Mouse (Mus musculus) ES-Bruce4 (cell line): ENCODE results near the gene Hectd4. TPM values are rescaled to one million over a fixed set of nuclear protein-coding genes. Genes with fewer than 3 reads are reported as not detected.

Source experiments
- H3K27ac ChIP-seq: 2 replicates; pipeline ENCODE4 v1.5.1; 2012; ENCODE audit warnings: low read length, inconsistent platforms; ENCODE audit not compliant: insufficient read depth
- H3K27me3 ChIP-seq: 2 replicates; pipeline ENCODE4 v1.6.1; 2012; ENCODE audit warnings: mild to moderate bottlenecking, low read length, inconsistent platforms; ENCODE audit not compliant: control insufficient read depth, poor library complexity, insufficient read depth, severe bottlenecking
- H3K36me3 ChIP-seq: 2 replicates; pipeline ENCODE4 v1.6.1; 2012; ENCODE audit warnings: inconsistent platforms, mild to moderate bottlenecking, low read length, moderate library complexity; ENCODE audit not compliant: control insufficient read depth, poor library complexity, insufficient read depth, severe bottlenecking
- H3K4me1 ChIP-seq: one replicate; pipeline ENCODE4 v1.8.1; 2011; ENCODE audit warnings: low read length; ENCODE audit not compliant: control insufficient read depth, insufficient read depth
- H3K4me3 ChIP-seq: 2 replicates; pipeline ENCODE4 v1.5.1; 2011; ENCODE audit warnings: low read depth, mild to moderate bottlenecking, low read length
- H3K9ac ChIP-seq: 2 replicates; pipeline ENCODE4 v1.6.1; 2012; ENCODE audit warnings: low read depth, mild to moderate bottlenecking, inconsistent platforms; ENCODE audit not compliant: poor library complexity, severe bottlenecking
- H3K9me3 ChIP-seq: replicated peaks from 2 replicates; pipeline ENCODE4 v1.6.1; 2012; ENCODE audit warnings: mild to moderate bottlenecking, low read length, inconsistent platforms; ENCODE audit not compliant: control insufficient read depth, poor library complexity, insufficient read depth, severe bottlenecking
- CTCF ChIP-seq: IDR thresholded peaks from one replicate; pipeline ENCODE4 v1.8.1; 2011; ENCODE audit warnings: low read depth, low read length
- EP300 ChIP-seq: IDR thresholded peaks from 2 replicates; pipeline ENCODE4 v1.6.1; 2011; ENCODE audit warnings: low read depth, low read length; ENCODE audit not compliant: insufficient read depth
- POLR2A ChIP-seq: IDR thresholded peaks from one replicate; pipeline ENCODE4 v1.8.1; 2011; ENCODE audit warnings: low read length; ENCODE audit not compliant: insufficient read depth
- polyA plus RNA-seq: library from polyadenylated mRNA; stranded (reverse); fragments of >200 nt; gene quantifications from 2 replicates; pipeline ENCODE4 v1.2.4, GENCODE M21; 2011; ENCODE audit warnings: low read depth; ENCODE audit not compliant: missing spikeins, insufficient read depth, insufficient read length

Hectd4 gene
- polyA plus RNA-seq, 1 experiment = 15.9 TPM

GRCm38 (mm10) chr5:121266741-121267382 is 46.8 kb downstream of the Hectd4 start:
- Histone ChIP-seq H3K27ac (no peak overlapping the region), H3K27me3 (no peaks in the 10 kb centered on the region), H3K4me3 (no peak overlapping the region), H3K9ac (no peak overlapping the region), H3K4me1 (peaks cover 3% of the 10 kb centered on the region), H3K9me3 (no peaks in the 10 kb centered on the region), H3K36me3 (no peaks in the 10 kb centered on the region)
- TF ChIP-seq CTCF (peak; percentile 47), EP300 (no peak)

GRCm38 (mm10) chr5:121271046-121271445 is 51.0 kb downstream of the Hectd4 start:
- no peaks in the 10 kb centered on the region for H3K36me3 ChIP-seq
- no peak overlapping the region for H3K9ac ChIP-seq
- H3K4me1 ChIP-seq = peaks cover 3% of the 10 kb centered on the region
- H3K4me3 ChIP-seq = no peak overlapping the region
- TF ChIP-seq CTCF (no peak), EP300 (no peak), POLR2A (no peak)
- H3K27ac ChIP-seq = no peak overlapping the region
- no peaks in the 10 kb centered on the region for H3K9me3 ChIP-seq
- no peaks in the 10 kb centered on the region for H3K27me3 ChIP-seq

- Histone ChIP-seq H3K36me3 (peaks cover 1% of the 10 kb centered on the region; the same call in 1 of the 2 replicates), H3K27me3 (no peaks in the 10 kb centered on the region), H3K4me1 (no peaks in the 10 kb centered on the region), H3K9ac (no peak overlapping the region), H3K9me3 (no peaks in the 10 kb centered on the region; the same call in 1 of the 2 replicates), H3K4me3 (no peak overlapping the region), H3K27ac (no peak overlapping the region)
- TF ChIP-seq EP300 = no peak
- no peak for TF ChIP-seq CTCF
- TF ChIP-seq POLR2A = no peak
These were observed 56.8 kb downstream of the Hectd4 start for GRCm38 (mm10) chr5:121276808-121277207.

GRCm38 (mm10) chr5:121280456-121280855 is 60.4 kb downstream of the Hectd4 start:
- peaks cover 5% of the 10 kb centered on the region; the same call in 1 of the 2 replicates for H3K36me3 ChIP-seq

GRCm38 (mm10) chr5:121283051-121283450 is 63.0 kb downstream of the Hectd4 start:
- TF ChIP-seq EP300 (no peak), POLR2A (no peak), CTCF (no peak)
- peaks cover 11% of the 10 kb centered on the region; the same call in 1 of the 2 replicates for H3K36me3 ChIP-seq

More at GRCm38 (mm10) chr5:121280456-121280855, 60.4 kb downstream of the Hectd4 start:
- TF ChIP-seq POLR2A (no peak), EP300 (no peak), CTCF (no peak)
- no peak overlapping the region for H3K27ac ChIP-seq
- H3K9ac ChIP-seq = no peak overlapping the region
- no peaks in the 10 kb centered on the region for H3K27me3 ChIP-seq
- no peaks in the 10 kb centered on the region; the same call in 1 of the 2 replicates for H3K9me3 ChIP-seq
- no peak overlapping the region for H3K4me3 ChIP-seq
- no peaks in the 10 kb centered on the region for H3K4me1 ChIP-seq

GRCm38 (mm10) chr5:121284816-121285215 is 64.8 kb downstream of the Hectd4 start:
- TF ChIP-seq CTCF (no peak), EP300 (no peak), POLR2A (no peak)
- no peaks in the 10 kb centered on the region for H3K4me1 ChIP-seq
- H3K9me3 ChIP-seq = no peaks in the 10 kb centered on the region; the same call in 1 of the 2 replicates
- H3K36me3 ChIP-seq = peaks cover 11% of the 10 kb centered on the region; the same call in 1 of the 2 replicates
- H3K9ac ChIP-seq = no peak overlapping the region
- H3K27me3 ChIP-seq = no peaks in the 10 kb centered on the region
- H3K4me3 ChIP-seq = no peak overlapping the region
- H3K27ac ChIP-seq = no peak overlapping the region

More at GRCm38 (mm10) chr5:121283051-121283450, 63.0 kb downstream of the Hectd4 start:
- no peak overlapping the region for H3K9ac ChIP-seq
- no peaks in the 10 kb centered on the region; the same call in 1 of the 2 replicates for H3K9me3 ChIP-seq
- no peak overlapping the region for H3K4me3 ChIP-seq
- no peak overlapping the region for H3K27ac ChIP-seq
- H3K4me1 ChIP-seq = no peaks in the 10 kb centered on the region
- H3K27me3 ChIP-seq = no peaks in the 10 kb centered on the region
